Mouse (Mus musculus) cerebellum, postnatal 36 days (tissue): ENCODE measurements at regions not wholly inside any gene's neighbourhood (a gene's known extent, or its start where the extent isn't known, plus 50 kb on each side); places are given as distances from the start of the nearest gene placed in this dataset.
A peak's percentile ranks its signal among the peaks of the same experiment; 100 is the strongest.

Source experiments
- DNase-seq, 2 experiments: peaks; one replicate each; pipeline ENCODE4 v3.0.0; 2021 to 2022; ENCODE audit warnings: mixed read lengths in 2 of 2

- no peak for DNase-seq
Measured at GRCm38 (mm10) chr11:40624126-40624778, 70.8 kb downstream of the Mat2b start.

DNA sequence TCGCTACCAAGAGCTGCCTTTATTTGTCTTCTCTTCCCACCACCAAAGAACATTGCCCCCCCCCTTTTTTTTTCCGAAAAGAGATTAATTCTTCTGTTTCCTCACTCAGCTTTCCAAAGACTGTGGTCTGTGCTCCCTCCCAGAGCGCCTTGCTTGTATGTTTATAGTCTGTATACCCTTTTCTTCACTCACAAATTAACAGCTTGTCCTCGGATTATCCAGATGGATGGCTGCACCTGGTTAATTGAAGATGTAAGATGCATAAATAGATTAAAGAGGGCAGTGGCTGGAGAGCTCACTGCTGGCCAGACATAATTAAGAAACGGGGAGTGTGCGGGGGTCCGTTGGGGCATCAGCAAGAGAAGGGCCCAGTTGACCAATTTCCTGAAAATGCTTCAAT lies 75.0 kb downstream of the Mat2b start:
- DNase-seq = no peak

GRCm38 (mm10) chr11:40603008-40603407 lies 92.0 kb downstream of the Mat2b start:
- no peak for DNase-seq

DNA sequence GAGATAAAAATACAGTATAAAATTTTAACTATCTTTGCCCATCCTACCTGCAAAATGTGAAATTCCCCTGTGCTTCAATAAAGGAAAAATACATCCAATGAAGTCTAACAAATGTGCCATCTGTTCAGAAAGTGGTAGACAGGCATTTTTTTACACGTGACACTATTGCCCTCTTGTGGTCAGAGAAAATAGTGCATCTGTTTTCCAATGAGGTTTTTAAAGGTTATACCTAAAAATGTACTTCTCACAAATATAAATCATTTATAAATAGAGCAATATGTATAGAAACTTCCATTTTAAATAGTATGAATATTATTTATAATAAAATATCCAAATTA lies 93.5 kb downstream of the Mat2b start:
- DNase-seq = peak in 1 of 2 experiments; percentile 64

- DNase-seq = peak in 1 of 2 experiments; percentile 19
Measured at GRCm38 (mm10) chr11:40600773-40601571, 94.0 kb downstream of the Mat2b start.

- DNase-seq = peak; percentile 25 to 31
Measured at GRCm38 (mm10) chr11:40599956-40600772, 94.8 kb downstream of the Mat2b start.

- DNase-seq = no peak
Measured at GRCm38 (mm10) chr11:40596347-40596746, 98.7 kb downstream of the Mat2b start.

GRCm38 (mm10) chr11:40592056-40592455 lies 102.9 kb downstream of the Mat2b start:
- DNase-seq = peak; percentile 3 to 8

GRCm38 (mm10) chr11:40573758-40574139 lies 121.3 kb downstream of the Mat2b start:
- no peak for DNase-seq

- no peak for DNase-seq
Measured at GRCm38 (mm10) chr11:40572953-40573757, 121.8 kb downstream of the Mat2b start.

- DNase-seq = no peak
Measured at GRCm38 (mm10) chr11:40562866-40563265, 132.1 kb downstream of the Mat2b start.

DNA sequence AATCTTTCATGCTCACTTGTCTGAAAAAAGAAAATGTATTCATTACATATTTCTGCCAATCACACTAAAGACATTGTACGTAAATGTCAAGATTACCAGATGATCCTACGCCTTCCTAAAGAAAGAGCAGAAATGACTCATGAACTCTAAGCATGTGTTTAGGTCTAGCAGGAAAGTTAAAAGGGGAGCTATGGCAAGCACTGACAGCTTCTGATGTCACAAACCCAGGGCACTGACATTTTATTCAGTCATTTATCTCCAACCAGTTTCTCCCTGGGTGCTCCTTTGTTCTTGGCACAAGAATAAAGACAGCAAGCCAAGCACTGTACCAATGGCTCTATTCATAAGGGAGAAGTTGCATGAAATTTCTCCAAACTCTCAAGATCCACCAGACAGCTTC lies 133.0 kb downstream of the Mat2b start:
- no peak for DNase-seq

DNA sequence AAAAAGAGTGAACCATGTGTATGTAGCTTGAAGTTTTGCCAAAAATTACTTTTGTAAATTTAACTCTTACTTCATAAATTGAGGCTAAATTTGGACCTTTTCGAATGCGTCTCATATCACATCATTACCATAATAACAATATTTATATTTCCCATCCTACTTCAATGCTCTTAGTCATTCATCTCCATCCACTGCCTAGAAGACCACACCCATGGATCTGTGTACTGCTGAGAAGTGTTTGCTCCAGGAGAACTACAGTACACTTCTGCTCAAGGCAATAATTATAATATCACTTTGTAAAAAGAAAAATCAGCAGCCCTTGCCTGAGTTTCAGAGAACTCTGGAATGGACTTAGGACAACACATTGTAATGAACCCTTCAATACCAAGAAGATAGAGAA lies 133.6 kb downstream of the Mat2b start:
- no peak for DNase-seq

- DNase-seq = no peak
Measured at GRCm38 (mm10) chr11:40558486-40558885, 136.5 kb downstream of the Mat2b start.

DNA sequence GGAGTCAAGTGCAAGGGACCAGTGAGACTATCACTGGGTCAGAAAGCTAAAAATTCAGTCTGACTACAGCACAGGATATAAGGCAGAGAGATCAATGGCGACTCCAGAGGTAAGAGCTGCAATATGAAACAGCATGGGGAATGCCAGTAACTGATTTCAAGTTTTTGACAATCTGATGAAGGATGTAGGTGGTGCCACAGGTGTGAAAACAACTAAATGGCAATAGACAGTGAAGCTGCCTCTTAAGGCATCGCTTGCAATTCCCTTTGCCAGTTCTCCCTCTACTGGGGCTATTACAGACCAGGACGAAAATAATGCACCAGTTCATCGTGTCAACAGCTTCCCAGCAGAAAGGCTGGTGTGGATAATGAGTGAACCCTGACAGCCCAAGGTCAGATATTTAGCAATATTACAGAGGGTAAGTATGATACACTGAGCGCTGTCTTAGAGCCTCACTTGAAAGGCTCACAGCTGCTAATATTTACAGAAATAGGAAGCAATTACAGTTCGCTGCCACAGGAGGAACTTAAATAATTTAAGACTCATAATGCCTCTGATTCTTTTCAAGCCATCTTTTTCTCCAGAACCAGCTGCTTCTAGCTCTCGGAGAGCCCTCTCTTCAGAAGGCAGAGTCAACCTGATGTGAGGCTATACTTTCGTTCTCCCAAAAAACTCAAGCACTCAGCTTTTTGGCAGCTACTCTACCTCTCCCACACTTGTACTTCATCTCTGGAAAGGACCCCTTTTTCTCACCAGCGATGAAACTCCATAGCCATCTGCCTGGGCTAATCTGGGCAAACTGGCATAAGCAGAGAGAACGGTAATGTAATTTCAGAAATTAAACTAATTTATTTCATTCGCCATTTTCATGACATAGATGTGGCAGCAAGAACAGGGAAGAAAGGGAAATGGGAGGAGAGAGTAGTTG lies 139.9 kb downstream of the Mat2b start:
- DNase-seq = no peak

GRCm38 (mm10) chr11:40552054-40552453 lies 142.9 kb downstream of the Mat2b start:
- no peak for DNase-seq

DNA sequence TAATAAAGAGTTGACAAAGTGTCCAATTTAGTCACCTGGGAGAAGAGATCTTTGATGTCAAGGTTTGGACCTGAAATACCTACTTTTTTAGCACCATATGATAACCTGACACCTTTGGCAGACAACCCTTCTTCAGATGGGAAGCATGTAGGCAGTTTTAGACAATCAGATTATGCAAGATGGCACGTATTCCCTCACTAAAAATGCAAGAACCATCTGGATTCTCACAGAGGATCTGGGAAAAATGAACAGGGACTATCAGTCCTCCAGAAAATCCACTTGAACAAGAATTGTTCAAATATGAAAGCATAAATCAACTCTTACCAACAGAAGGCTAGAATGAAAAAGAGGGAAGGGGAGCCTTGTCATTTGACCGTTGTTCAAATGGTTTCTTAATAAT lies 148.4 kb downstream of the Mat2b start:
- DNase-seq = no peak

GRCm38 (mm10) chr11:40545537-40545936 lies 149.5 kb downstream of the Mat2b start:
- no peak for DNase-seq

DNA sequence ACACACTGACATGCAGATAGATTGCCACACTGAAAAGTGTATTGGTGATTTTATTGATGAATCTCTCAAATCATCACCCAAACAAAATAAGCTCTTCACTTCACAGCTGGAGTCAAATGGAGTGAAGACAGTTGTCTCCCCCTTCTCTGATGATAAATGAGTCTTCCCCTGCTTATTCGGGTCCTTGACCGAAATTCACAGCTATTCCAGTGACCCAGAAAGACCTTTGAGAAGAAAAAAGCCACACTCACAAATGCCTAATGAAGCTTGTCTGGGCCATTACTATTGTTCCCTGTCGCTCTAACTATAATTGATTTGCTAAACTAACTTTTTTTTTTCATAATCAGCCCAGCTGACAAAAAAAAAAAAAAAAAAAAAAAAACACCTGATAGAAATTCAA lies 154.8 kb downstream of the Mat2b start:
- no peak for DNase-seq

- no peak for DNase-seq
Measured at GRCm38 (mm10) chr11:40539776-40540175, 155.2 kb downstream of the Mat2b start.

- DNase-seq = no peak
Measured at GRCm38 (mm10) chr11:40536236-40536765, 158.7 kb downstream of the Mat2b start.
